Mouse (Mus musculus): Measurements from ENCODE around the gene Loxl3. TPM values are rescaled to one million over a fixed set of nuclear protein-coding genes. Genes with fewer than 3 reads are reported as not detected.
A peak's percentile ranks its signal among the peaks of the same experiment; 100 is the strongest.

Loxl3 gene
- total RNA-seq, 2 experiments from 2014 or later = 1.7 to 2.3 TPM

- DNase-seq = peak; percentile 76 to 89
Measured at GRCm38 (mm10) chr6:83017190-83017589, 16.8 kb upstream of the Loxl3 start.

- DNase-seq = no peak
Measured at GRCm38 (mm10) chr6:83019044-83019443, 14.9 kb upstream of the Loxl3 start.

- DNase-seq = no peak
Measured at GRCm38 (mm10) chr6:83020121-83020520, 13.9 kb upstream of the Loxl3 start.

- no peak for DNase-seq
Measured at GRCm38 (mm10) chr6:83020836-83021593, 13.0 kb upstream of the Loxl3 start.

- no peak for DNase-seq
Measured at GRCm38 (mm10) chr6:83023008-83023407, 11.0 kb upstream of the Loxl3 start.

- no peak for DNase-seq
Measured at GRCm38 (mm10) chr6:83023786-83024185, 10.2 kb upstream of the Loxl3 start.

- DNase-seq = no peak
Measured at GRCm38 (mm10) chr6:83024421-83024820, 9.6 kb upstream of the Loxl3 start.

GRCm38 (mm10) chr6:83025221-83025620 lies 8.8 kb upstream of the Loxl3 start:
- DNase-seq = no peak

GRCm38 (mm10) chr6:83027293-83027692 lies 6.7 kb upstream of the Loxl3 start:
- DNase-seq = no peak

GRCm38 (mm10) chr6:83027706-83028105 lies 6.3 kb upstream of the Loxl3 start:
- no peak for DNase-seq

GRCm38 (mm10) chr6:83029777-83030176 lies 4.2 kb upstream of the Loxl3 start:
- DNase-seq = no peak

- no peak for DNase-seq
Measured at GRCm38 (mm10) chr6:83031111-83031510, 2.9 kb upstream of the Loxl3 start.

GRCm38 (mm10) chr6:83031921-83032590 lies 1.9 kb upstream of the Loxl3 start:
- no peak for DNase-seq

- peak in 1 of 2 experiments; percentile 34 for DNase-seq
Measured at GRCm38 (mm10) chr6:83032769-83033191, 1.2 kb upstream of the Loxl3 start.

- peak in 1 of 2 experiments; percentile 32 for DNase-seq
Measured at GRCm38 (mm10) chr6:83034463-83035055, 586 bp downstream of the Loxl3 start.

GRCm38 (mm10) chr6:83037188-83037587 lies 3.2 kb downstream of the Loxl3 start:
- no peak for DNase-seq

- peak; percentile 93 to 98 for DNase-seq
Measured at GRCm38 (mm10) chr6:83038496-83039012, 4.6 kb downstream of the Loxl3 start.

GRCm38 (mm10) chr6:83040601-83041000 lies 6.6 kb downstream of the Loxl3 start:
- no peak for DNase-seq

GRCm38 (mm10) chr6:83043561-83043960 lies 9.6 kb downstream of the Loxl3 start:
- no peak for DNase-seq

- DNase-seq = no peak
Measured at GRCm38 (mm10) chr6:83043993-83044392, 10.0 kb downstream of the Loxl3 start.

GRCm38 (mm10) chr6:83044742-83045141 lies 10.8 kb downstream of the Loxl3 start:
- DNase-seq = peak; percentile 59 to 77

GRCm38 (mm10) chr6:83049367-83049766 lies 15.4 kb downstream of the Loxl3 start:
- DNase-seq = no peak
